Mouse (Mus musculus): ENCODE results near the gene Ehmt1.

GRCm38 (mm10) chr2:24950189-24950535, 30.7 kb upstream of the Ehmt1 start:
- TF ChIP-seq CTCF (IDR thresholded peaks at IDR 0.05; ENCODE audit: insufficient read depth, low read length) = no peak
- TF ChIP-seq POLR2A (IDR thresholded peaks at IDR 0.05; ENCODE audit: borderline replicate concordance, extremely low read depth, low read depth, low read length) = no peak

Measured in lung, adult 2 months (tissue).